Mouse (Mus musculus): ENCODE results near the gene Scrn3.

DNA sequence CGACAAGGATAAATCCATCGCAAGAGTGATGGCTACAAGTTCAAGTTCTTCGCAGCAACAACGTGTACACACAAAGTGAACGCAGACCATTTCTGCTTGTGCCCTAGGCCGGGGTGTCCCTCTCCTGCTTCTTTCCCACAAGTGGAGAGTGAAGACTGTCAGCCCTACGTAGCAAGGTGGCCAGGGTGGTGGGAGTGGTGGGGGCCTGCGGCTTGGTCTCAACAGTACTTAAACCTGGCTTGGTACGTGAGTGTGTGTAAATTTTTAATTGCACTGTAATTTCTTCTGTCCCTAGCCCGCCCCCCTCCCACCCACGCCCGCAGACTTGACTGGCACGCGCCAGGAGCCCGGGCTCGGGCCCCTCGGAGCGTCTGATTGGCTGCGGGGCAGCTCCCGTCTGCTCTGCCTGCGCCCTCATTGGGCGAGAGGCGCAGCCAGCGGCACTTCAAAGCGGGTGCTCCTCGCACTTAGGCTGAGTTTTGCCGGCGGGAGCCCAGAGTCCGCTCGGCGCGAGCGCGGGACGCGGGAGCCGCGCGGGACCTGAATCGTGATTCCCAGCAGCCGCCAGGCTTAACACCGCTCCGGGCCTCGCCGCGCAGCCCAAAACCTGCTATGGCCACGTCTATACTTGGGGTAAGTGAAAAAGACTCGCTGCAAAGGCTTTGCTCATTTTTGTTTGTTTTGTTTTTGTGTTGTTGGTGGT is 40.8 kb upstream of the Scrn3 start, which contains the start of gene Sp9:
- TF ChIP-seq TAL1 (conservative IDR thresholded peaks at IDR 0.05; ENCODE audit: low read depth, low read length): no peak
- TF ChIP-seq CTCF (IDR thresholded peaks at IDR 0.05; ENCODE audit: low read depth, low read length): no peak
- no peak for TF ChIP-seq GATA1 (IDR thresholded peaks at IDR 0.05; ENCODE audit: borderline replicate concordance, low read length)
- TF ChIP-seq GATA2 (IDR thresholded peaks at IDR 0.05; ENCODE audit: borderline replicate concordance, low read depth, low read length): no peak
- TF ChIP-seq POLR2AphosphoS5 (IDR thresholded peaks at IDR 0.05; ENCODE audit: insufficient replicate concordance, low read depth, low read length): no peak

Data from G1E (cell line).